Mouse (Mus musculus): Measurements from ENCODE around the gene Gm10645.
A peak's percentile ranks its signal among the peaks of the same experiment; 100 is the strongest.

Gm10645 gene

DNA sequence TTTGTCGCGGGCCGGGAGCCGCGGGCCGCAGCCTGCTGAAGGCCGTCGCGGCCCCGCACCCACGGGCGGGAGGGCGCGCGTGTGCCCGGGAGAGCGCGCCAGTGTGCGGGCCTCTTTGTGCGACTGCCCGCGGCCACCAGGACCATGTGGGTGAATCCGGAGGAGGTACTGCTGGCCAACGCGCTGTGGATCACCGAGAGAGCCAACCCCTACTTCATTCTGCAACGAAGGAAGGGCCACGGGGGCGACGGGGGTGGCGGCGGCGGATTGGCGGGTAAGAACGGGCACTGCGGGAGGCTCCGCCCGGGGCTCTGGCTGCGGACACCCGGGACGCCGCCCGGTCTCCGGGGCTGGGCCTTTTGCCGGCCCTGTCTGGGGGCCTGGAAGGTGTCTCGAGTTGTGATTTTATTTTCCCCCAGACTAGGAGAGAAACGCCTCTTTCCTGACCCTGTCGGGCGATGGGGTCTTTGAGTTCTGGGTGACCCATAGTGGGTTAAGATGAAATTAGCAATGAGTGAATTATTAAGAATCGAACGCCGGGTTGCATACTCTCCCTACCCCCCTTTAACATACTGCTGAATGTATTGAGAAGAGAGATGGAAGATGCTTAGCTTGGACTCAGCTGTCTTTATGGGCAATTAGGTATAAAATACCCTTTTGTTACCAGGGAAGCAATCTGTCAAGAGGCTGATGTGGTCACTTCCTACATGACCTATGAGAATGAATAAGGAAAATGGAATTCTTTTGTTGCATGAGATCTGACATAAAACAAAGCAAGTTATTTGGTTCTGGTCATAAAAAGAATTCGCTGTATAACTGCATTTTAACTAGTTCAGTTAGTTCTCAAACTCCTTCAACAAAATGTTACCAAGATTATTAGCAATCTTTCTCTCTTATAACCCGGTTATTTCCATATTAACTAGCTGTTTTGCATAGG, at the start of gene Gm10645:
TSS of gene Gm10645 (minus strand) at position 240 of the 937 bp plus-strand sequence.
- peak; percentile 53 for DNase-seq (ENCODE audit: low read depth, low spot score)

- DNase-seq (ENCODE audit: low read depth, low spot score), result no peak
Observed at GRCm38 (mm10) chr8:83215065-83215464, 49.1 kb upstream of the Gm10645 start.

GRCm38 (mm10) chr8:83210676-83211075, 44.7 kb upstream of the Gm10645 start:
- no peak for DNase-seq (ENCODE audit: low read depth, low spot score)

DNA sequence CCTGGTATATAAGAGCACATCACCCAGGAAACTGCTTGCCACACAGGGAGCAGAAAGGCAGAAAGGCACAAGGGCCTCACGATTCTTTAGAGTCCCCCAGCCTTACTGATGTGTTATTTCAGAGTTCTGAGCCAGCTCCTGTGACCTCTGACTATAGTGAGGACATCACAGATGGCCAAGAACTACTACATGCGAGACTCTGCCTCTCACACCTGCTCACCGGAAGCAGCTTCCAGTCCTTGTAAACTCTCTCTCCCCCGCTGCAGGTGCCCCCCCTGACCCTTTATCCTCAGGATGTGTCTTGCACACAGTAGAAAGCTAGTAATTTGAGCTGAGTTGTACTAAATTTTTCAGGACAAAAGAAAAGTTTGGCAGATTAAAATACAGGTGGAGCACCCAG, 43.6 kb upstream of the Gm10645 start:
- no peak for DNase-seq (ENCODE audit: low read depth, low spot score)

DNA sequence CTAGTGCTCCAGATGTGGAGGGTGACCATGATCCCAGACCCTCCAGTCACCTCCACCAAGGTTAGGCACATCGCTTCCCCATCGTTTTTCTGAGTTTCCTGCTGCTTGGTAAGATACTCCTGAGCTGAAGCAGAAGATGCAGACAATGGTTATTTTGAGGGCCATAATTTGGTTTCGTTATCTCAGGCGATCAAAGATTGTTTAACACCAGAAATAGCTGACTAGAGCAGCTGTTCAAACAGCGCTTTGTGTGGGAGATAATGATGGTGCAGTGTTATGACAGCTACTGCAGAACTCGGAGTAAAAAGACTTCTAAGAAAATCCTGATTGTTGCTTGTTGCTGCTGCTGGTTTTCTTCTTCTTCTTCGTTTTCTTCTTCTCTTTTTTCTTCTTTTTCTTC, 39.9 kb upstream of the Gm10645 start:
- no peak for DNase-seq (ENCODE audit: low read depth, low spot score)

GRCm38 (mm10) chr8:83202946-83203345, 37.0 kb upstream of the Gm10645 start:
- DNase-seq (ENCODE audit: low read depth, low spot score), result no peak

DNA sequence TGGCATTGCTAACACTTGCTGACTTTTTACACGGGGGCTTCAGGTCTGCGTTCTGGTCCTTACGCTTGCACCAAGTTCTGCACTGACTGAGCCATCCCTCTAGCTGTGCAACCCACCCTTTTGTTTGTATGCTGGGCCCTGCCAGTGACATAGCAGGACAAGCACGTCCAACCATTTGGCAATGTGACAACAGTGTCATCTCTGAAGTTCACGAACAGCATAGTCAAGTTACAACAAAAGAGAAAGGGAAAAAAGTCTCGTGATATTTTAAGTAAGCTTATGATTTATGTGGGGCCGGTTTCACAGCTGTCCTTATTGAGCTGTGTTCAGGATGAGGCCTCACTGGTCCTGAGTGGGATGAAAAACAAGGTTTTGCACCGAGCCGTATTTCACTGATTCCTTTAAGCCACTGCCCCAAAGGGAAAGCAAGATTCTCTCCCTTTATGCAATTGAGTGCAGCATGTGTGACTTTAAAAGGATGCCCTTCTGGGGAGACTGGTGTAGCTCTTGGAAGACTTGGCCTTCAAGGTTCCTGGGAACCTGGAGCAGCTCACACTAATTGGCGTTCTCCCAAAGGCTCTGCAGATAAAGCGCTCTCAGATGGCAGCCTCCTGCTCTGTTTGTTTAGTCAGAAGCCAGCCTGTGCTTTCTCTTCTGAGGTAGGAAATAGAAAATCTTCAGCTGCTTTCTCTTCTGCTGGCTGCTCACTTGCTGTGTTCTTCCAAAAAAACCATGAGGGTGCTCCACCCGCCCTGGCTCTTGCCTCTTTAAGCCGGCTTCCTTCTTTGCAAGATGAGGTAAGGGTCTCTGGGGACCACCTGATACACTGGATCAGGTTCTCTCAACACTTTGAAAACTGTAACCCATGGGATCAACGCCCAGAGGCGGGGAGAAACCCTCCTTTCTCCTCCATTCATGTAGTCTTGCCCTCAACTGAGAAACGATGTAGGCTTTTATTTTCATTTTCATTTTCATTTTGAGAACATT, 34.5 kb upstream of the Gm10645 start:
- DNase-seq (ENCODE audit: low read depth, low spot score), result no peak

DNA sequence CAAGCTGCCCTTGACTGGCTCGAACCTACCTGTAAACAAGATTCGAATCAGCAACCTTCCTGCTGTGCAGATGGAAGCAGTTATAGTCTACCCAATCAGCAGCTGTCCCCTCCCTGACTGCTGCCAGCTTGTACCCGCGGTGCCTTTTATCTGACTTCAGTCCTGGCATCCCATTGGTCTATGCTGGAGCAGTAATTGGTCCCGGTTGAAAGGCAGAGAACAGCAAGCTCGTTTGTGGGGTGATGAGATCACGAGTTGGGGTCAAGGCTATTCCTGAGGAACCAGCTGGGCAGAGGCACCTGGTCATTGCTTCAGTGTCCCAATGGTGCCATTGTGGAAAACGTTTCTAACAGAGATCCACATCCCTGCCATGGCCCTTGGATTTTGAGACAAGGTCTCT, 33.7 kb upstream of the Gm10645 start:
- no peak for DNase-seq (ENCODE audit: low read depth, low spot score)

GRCm38 (mm10) chr8:83196088-83196487, 30.1 kb upstream of the Gm10645 start:
- no peak for DNase-seq (ENCODE audit: low read depth, low spot score)

DNA sequence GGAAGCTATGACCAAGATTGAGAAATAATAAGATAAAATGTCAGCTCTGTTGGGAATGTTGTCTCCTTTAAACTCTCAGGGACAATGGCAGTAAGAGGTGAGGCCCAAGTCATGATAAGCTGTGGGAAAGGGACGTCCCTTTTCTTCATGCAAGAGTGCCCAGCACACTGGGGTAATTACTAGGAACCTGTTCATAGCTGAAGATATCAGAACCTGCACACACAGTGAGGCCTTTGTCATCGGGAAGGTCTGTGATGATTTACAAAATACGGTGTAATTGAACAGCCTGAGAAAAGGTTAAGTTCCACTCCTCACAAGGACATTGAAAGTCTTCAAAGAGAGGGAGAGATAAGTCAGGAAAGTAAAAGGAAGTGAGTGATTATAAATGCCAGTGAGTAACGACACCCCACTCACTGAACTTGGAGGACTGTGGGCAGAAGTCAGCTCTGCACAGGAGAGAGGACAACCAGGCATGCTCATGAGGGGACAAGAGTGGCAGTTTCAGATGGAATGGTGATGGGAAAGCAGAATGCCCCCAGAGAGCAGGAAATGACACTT, 23.6 kb upstream of the Gm10645 start:
- DNase-seq (ENCODE audit: low read depth, low spot score), result no peak

- DNase-seq (ENCODE audit: low read depth, low spot score), result no peak
Observed at GRCm38 (mm10) chr8:83187363-83187962, 21.5 kb upstream of the Gm10645 start.

GRCm38 (mm10) chr8:83186376-83186775, 20.4 kb upstream of the Gm10645 start:
- no peak for DNase-seq (ENCODE audit: low read depth, low spot score)

DNA sequence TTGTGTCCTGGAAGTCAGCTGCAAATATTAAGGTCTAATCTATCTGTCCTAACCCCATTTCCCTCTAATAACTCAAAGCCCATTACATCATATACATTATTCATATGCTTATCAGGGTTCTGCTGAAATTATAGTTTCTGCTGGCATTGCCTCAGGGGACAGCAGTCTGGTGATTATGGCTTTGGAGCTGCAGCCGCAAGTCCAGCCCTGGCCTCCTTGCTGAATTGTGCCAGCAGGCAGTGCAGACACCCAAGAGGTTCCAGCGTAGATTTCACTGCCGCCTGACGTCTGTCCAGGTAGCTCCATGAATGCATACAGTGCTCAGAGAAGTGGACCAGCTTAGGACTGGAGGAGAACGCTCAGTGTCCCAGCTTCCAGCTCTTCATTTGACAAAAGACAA, 16.8 kb upstream of the Gm10645 start:
- DNase-seq (ENCODE audit: low read depth, low spot score), result no peak

GRCm38 (mm10) chr8:83181851-83182482, 16.0 kb upstream of the Gm10645 start:
- no peak for DNase-seq (ENCODE audit: low read depth, low spot score)

DNA sequence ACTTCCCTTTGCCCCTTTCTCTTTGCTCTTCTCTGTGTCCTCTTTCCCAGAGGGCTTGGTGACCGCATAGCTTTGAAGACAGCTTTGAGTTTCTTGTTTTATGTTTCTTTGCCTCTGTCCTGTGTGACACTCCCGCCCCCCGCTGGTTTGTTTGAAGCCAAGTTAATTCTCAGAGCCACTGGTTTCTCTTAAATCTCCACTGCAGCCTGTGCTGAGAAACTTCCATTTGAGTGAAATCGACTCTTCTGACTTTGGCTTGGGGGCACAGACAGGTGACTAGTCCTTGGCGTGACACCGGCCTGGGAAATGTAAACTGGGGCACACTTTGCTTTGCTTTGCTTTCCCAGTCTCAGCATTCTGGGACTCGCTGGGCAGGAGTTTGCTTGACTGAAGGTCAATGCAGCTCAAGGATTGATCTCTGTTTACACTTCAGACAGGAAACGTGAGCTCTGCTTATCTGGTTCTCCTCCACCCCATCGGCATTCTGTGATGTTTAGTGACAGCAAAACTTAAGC, 12.3 kb upstream of the Gm10645 start:
- DNase-seq (ENCODE audit: low read depth, low spot score), result no peak

- no peak for DNase-seq (ENCODE audit: low read depth, low spot score)
Observed at GRCm38 (mm10) chr8:83177317-83178195, 11.6 kb upstream of the Gm10645 start.

DNA sequence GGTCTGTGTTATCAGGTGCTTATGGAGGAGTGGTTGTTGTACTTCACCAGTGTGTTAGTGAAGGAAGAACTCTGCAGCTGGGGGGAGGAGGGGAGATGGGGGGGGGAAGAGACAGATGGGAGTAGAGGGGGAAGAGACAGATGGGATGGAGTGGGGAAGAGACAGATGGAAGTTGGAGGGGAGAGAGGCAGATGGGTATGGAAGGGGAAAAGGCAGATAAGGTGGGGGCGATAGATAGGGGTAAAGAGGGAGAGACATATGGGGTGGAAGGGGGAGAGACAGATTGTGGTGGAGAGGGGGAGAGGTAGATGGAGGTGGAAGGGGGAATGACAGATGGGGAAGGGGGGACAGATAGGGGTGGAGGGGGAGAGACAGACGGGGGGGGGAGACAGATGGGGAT, 10.8 kb upstream of the Gm10645 start:
- DNase-seq (ENCODE audit: low read depth, low spot score), result no peak

GRCm38 (mm10) chr8:83175680-83176079, 9.7 kb upstream of the Gm10645 start:
- DNase-seq (ENCODE audit: low read depth, low spot score), result no peak

- DNase-seq (ENCODE audit: low read depth, low spot score), result no peak
Observed at GRCm38 (mm10) chr8:83170894-83171293, 4.9 kb upstream of the Gm10645 start.

DNA sequence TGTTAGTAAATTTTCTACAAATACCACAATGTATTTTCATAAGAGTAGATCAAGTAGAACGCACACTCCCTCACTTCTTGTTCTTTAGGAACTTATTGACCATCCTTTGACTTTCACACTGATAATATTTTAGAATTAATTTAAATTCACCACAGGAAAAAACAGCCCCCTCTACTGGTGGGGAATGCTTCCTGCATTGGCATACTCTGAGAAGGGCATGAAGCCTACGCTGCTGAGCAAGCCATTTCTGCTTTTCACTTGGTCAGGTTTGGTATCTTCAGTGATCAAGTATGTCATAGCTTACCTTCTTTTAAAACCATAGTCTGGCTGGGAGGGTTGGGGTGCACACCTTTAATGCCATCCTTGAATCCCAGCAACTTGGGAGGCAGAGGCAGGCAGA, 3.7 kb upstream of the Gm10645 start:
- no peak for DNase-seq (ENCODE audit: low read depth, low spot score)

Measured in mesoderm, embryonic 11.5 days (tissue).